Comparison of ENCODE assay signal across 21 mouse cellular contexts in genomic region chr5:124150895-124151294, GRCm38 (mm10). TPM values are rescaled to one million over a fixed set of nuclear protein-coding genes. Genes with fewer than 3 reads are reported as not detected.
DNase-seq lines count a peak whose midpoint lies in the region; ATAC-seq and TF ChIP-seq lines count a peak whose summit lies in the region.
"Had no signal": no experiment of that assay in that cellular context is flagged by ENCODE, and none has a peak within 500 bp of the region (broad histone marks: within the 10 kb centered on the region; RNA-seq: fewer than 3 reads in every experiment).

No protein-coding gene starts in this region.

- no peaks in the 10 kb centered on the region for H3K9me3 ChIP-seq in embryonic facial prominence, embryonic 15.5 days (replicated peaks)
- no peaks in the 10 kb centered on the region for H3K9me3 ChIP-seq in embryonic facial prominence, embryonic 10.5 days
- no peaks in the 10 kb centered on the region for H3K9me3 ChIP-seq in lung, embryonic 14.5 days (ENCODE audit: low read depth, low read length)
- H3K9me3 ChIP-seq: embryonic facial prominence, embryonic 13.5 days; forebrain, embryonic 10.5 days; forebrain, embryonic 13.5 days; hindbrain, embryonic 12.5 days; hindbrain, embryonic 15.5 days had no signal

- no peak overlapping the region for H3K4me3 ChIP-seq in embryonic facial prominence, embryonic 15.5 days (replicated peaks)
- no peak overlapping the region for H3K4me3 ChIP-seq in embryonic facial prominence, embryonic 10.5 days
- H3K4me3 ChIP-seq in lung, embryonic 14.5 days (ENCODE audit: low read depth, low read length), result no peak overlapping the region
- H3K4me3 ChIP-seq: embryonic facial prominence, embryonic 13.5 days; forebrain, embryonic 10.5 days; forebrain, embryonic 13.5 days; hindbrain, embryonic 12.5 days; hindbrain, embryonic 15.5 days had no signal

- peaks cover 11% of the 10 kb centered on the region for H3K36me3 ChIP-seq in embryonic facial prominence, embryonic 15.5 days
- 0 out of 2 replicates have a peak, but pooled peaks cover 6% of the 10 kb centered on the region for H3K36me3 ChIP-seq in embryonic facial prominence, embryonic 10.5 days (replicated peaks)
- H3K36me3 ChIP-seq in lung, embryonic 14.5 days (ENCODE audit: insufficient read depth), result no peaks in the 10 kb centered on the region
- H3K36me3 ChIP-seq: hindbrain, embryonic 15.5 days had no signal

- ATAC-seq in embryonic facial prominence, embryonic 15.5 days (ENCODE audit: insufficient number of reproducible peaks, low FRiP score, low TSS enrichment, low read depth), result no peak
- ATAC-seq in lung, embryonic 14.5 days (ENCODE audit: insufficient read depth), result no peak
- ATAC-seq: activated CD4-positive, CD25-positive, alpha-beta regulatory T cell, adult 4 months; forebrain, embryonic 13.5 days; forebrain, embryonic 16.5 days had no signal

- no peak for TF ChIP-seq CTCF in lung, embryonic 14.5 days (IDR thresholded peaks at IDR 0.05; ENCODE audit: low read depth)

- no peak overlapping the region for H3K27ac ChIP-seq in embryonic facial prominence, embryonic 15.5 days (replicated peaks)
- no peak overlapping the region for H3K27ac ChIP-seq in embryonic facial prominence, embryonic 10.5 days (replicated peaks)
- no peak overlapping the region for H3K27ac ChIP-seq in lung, embryonic 14.5 days (ENCODE audit: low read depth)
- H3K27ac ChIP-seq: embryonic facial prominence, embryonic 13.5 days; forebrain, embryonic 10.5 days; forebrain, embryonic 13.5 days; hindbrain, embryonic 12.5 days; hindbrain, embryonic 15.5 days had no signal

- H3K4me1 ChIP-seq in embryonic facial prominence, embryonic 15.5 days, result no peaks in the 10 kb centered on the region
- H3K4me1 ChIP-seq in embryonic facial prominence, embryonic 10.5 days, result no peaks in the 10 kb centered on the region
- 0 out of 2 replicates have a peak, but pooled peaks cover 7% of the 10 kb centered on the region for H3K4me1 ChIP-seq in lung, embryonic 14.5 days (ENCODE audit: insufficient read depth)
- H3K4me1 ChIP-seq: embryonic facial prominence, embryonic 13.5 days; forebrain, embryonic 13.5 days; hindbrain, embryonic 12.5 days; hindbrain, embryonic 15.5 days had no signal

- DNase-seq in embryonic facial prominence, embryonic 10.5 days (ENCODE audit: low spot score), result no peak
- peak; percentile 37 for DNase-seq in lung, embryonic 14.5 days
- no peak for DNase-seq in lung, postnatal 10 days
- peak; percentile 68 for DNase-seq in lung, postnatal 25 days (ENCODE audit: low spot score)
- no peak for DNase-seq in embryo, embryonic 10 days (ENCODE audit: low spot score)
- DNase-seq: adrenal gland, adult 8-10 months; adrenal gland, postnatal 25 days; cerebellum, adult 11-12 months; cerebellum, adult 8-10 months; cerebellum, postnatal 10 days; gastrocnemius, postnatal 10 days; gastrocnemius, postnatal 36 days had no signal

- H3K27me3 ChIP-seq in embryonic facial prominence, embryonic 15.5 days, result no peaks in the 10 kb centered on the region
- H3K27me3 ChIP-seq in embryonic facial prominence, embryonic 10.5 days (replicated peaks; ENCODE audit: low read depth, poor library complexity, severe bottlenecking), result no peaks in the 10 kb centered on the region
- no peaks in the 10 kb centered on the region for H3K27me3 ChIP-seq in lung, embryonic 14.5 days (ENCODE audit: insufficient read depth, low read length)
- H3K27me3 ChIP-seq: embryonic facial prominence, embryonic 13.5 days; forebrain, embryonic 13.5 days; hindbrain, embryonic 12.5 days; hindbrain, embryonic 15.5 days had no signal

- WGBS in embryonic facial prominence, embryonic 15.5 days, result 79% methylated on average over 7 of the region's 7 CpGs
- 83% methylated on average over 7 of the region's 7 CpGs for WGBS in embryonic facial prominence, embryonic 10.5 days
- 60% methylated on average over 7 of the region's 7 CpGs for WGBS in lung, embryonic 14.5 days

- 0 out of 2 replicates have a peak overlapping the region, but pooled peaks have one; percentile 6 for H3K9ac ChIP-seq in embryonic facial prominence, embryonic 15.5 days
- H3K9ac ChIP-seq in lung, embryonic 14.5 days, result no peak overlapping the region
- H3K9ac ChIP-seq: embryonic facial prominence, embryonic 13.5 days; forebrain, embryonic 13.5 days; hindbrain, embryonic 12.5 days; hindbrain, embryonic 15.5 days had no signal

- H3K4me2 ChIP-seq in embryonic facial prominence, embryonic 15.5 days (replicated peaks), result no peak overlapping the region
- no peak overlapping the region for H3K4me2 ChIP-seq in lung, embryonic 14.5 days
- H3K4me2 ChIP-seq: embryonic facial prominence, embryonic 13.5 days; forebrain, embryonic 13.5 days; heart, embryonic 11.5 days; hindbrain, embryonic 12.5 days; hindbrain, embryonic 15.5 days had no signal

RNA-seq across cellular contexts. Expression of gene Arl6ip4, which starts 35.0 kb away (rescaled TPM):
- 96.2 and 103 TPM in 2 replicates for polyA plus RNA-seq in embryonic facial prominence, embryonic 15.5 days (2015; fragmentation: Nextera tagmentation; extraction: Ambion mirVana)
- polyA plus RNA-seq in embryonic facial prominence, embryonic 10.5 days (2016; fragmentation: Nextera tagmentation; extraction: Ambion mirVana), result 134 and 137 TPM in 2 replicates
- 100.0 and 105 TPM in 2 replicates for polyA plus RNA-seq in lung, embryonic 14.5 days (2014; fragmentation: Nextera tagmentation; extraction: Ambion mirVana)

RNA-seq across cellular contexts. Expression of gene Ogfod2, which starts 38.8 kb away (rescaled TPM):
- 21.8 and 25.7 TPM in 2 replicates for polyA plus RNA-seq in embryonic facial prominence, embryonic 15.5 days (2015; fragmentation: Nextera tagmentation; extraction: Ambion mirVana)
- polyA plus RNA-seq in embryonic facial prominence, embryonic 10.5 days (2016; fragmentation: Nextera tagmentation; extraction: Ambion mirVana), result 16.0 and 16.3 TPM in 2 replicates
- polyA plus RNA-seq in lung, embryonic 14.5 days (2014; fragmentation: Nextera tagmentation; extraction: Ambion mirVana), result 13.3 and 13.4 TPM in 2 replicates

RNA-seq across cellular contexts. Expression of gene Abcb9, which starts 55.3 kb away (rescaled TPM):
- 2.4 and 2.9 TPM in 2 replicates for polyA plus RNA-seq in embryonic facial prominence, embryonic 15.5 days (2015; fragmentation: Nextera tagmentation; extraction: Ambion mirVana)
- 0.34 and 0.76 TPM in 2 replicates for polyA plus RNA-seq in embryonic facial prominence, embryonic 10.5 days (2016; fragmentation: Nextera tagmentation; extraction: Ambion mirVana)
- 0.88 and 1.1 TPM in 2 replicates for polyA plus RNA-seq in lung, embryonic 14.5 days (2014; fragmentation: Nextera tagmentation; extraction: Ambion mirVana)

Comparison
In these comparisons a context has a peak if more than half of its experiments do, and no peak if none do; other contexts are left out.
1. DNase-seq: peak in lung, embryonic 14.5 days (single experiment) and lung, postnatal 25 days (single experiment); none in embryonic facial prominence, embryonic 10.5 days (single experiment), lung, postnatal 10 days (single experiment) and embryo, embryonic 10 days (single experiment).